Mouse (Mus musculus) 3T3-L1 (cell line): Measurements from ENCODE around the gene Galntl6.

Source experiments
- DNase-seq: peaks from one replicate; pipeline ENCODE4 v3.0.0-alpha.2; 2015; ENCODE audit warnings: low read depth, low spot score

Galntl6 gene

GRCm38 (mm10) chr8:58258577-58259315, 653.7 kb downstream of the Galntl6 start:
- no peak for DNase-seq

GRCm38 (mm10) chr8:58253620-58254019, 658.8 kb downstream of the Galntl6 start:
- no peak for DNase-seq

- no peak for DNase-seq
Measured at GRCm38 (mm10) chr8:58244830-58245229, 667.6 kb downstream of the Galntl6 start.

GRCm38 (mm10) chr8:58234220-58234619, 678.2 kb downstream of the Galntl6 start:
- DNase-seq: no peak

- DNase-seq: no peak
Measured at GRCm38 (mm10) chr8:58228725-58229124, 683.7 kb downstream of the Galntl6 start.

GRCm38 (mm10) chr8:58217885-58218284, 694.6 kb downstream of the Galntl6 start:
- DNase-seq: no peak

- DNase-seq: no peak
Measured at GRCm38 (mm10) chr8:58189694-58190093, 722.7 kb downstream of the Galntl6 start.

GRCm38 (mm10) chr8:58146961-58147360, 765.5 kb downstream of the Galntl6 start:
- DNase-seq: peak; percentile 39

GRCm38 (mm10) chr8:58086733-58087132, 825.7 kb downstream of the Galntl6 start:
- DNase-seq: no peak

GRCm38 (mm10) chr8:58084931-58085330, 827.5 kb downstream of the Galntl6 start:
- DNase-seq: no peak

GRCm38 (mm10) chr8:58081715-58082114, 830.7 kb downstream of the Galntl6 start:
- no peak for DNase-seq

GRCm38 (mm10) chr8:58074611-58075010, 837.8 kb downstream of the Galntl6 start:
- no peak for DNase-seq

GRCm38 (mm10) chr8:58073733-58074132, 838.7 kb downstream of the Galntl6 start:
- no peak for DNase-seq

GRCm38 (mm10) chr8:58032271-58032670, 880.2 kb downstream of the Galntl6 start:
- DNase-seq: no peak

- no peak for DNase-seq
Measured at GRCm38 (mm10) chr8:58025558-58025957, 886.9 kb downstream of the Galntl6 start.

GRCm38 (mm10) chr8:58025094-58025493, 887.3 kb downstream of the Galntl6 start:
- DNase-seq: no peak

GRCm38 (mm10) chr8:58023426-58024176, 888.8 kb downstream of the Galntl6 start:
- DNase-seq: no peak

- no peak for DNase-seq
Measured at GRCm38 (mm10) chr8:57989428-57990171, 922.8 kb downstream of the Galntl6 start.

GRCm38 (mm10) chr8:57977372-57977771, 935.1 kb downstream of the Galntl6 start:
- no peak for DNase-seq

- no peak for DNase-seq
Measured at GRCm38 (mm10) chr8:57974093-57974492, 938.3 kb downstream of the Galntl6 start.

- DNase-seq: no peak
Measured at GRCm38 (mm10) chr8:57972832-57973231, 939.6 kb downstream of the Galntl6 start.

- peak; percentile 5 for DNase-seq
Measured at GRCm38 (mm10) chr8:57966676-57967075, 945.8 kb downstream of the Galntl6 start.
